Mouse (Mus musculus) heart, postnatal 36 days (tissue): ENCODE results near the gene Klb. TPM values are rescaled to one million over a fixed set of nuclear protein-coding genes. Genes with fewer than 3 reads are reported as not detected.

Experiments
- total RNA-seq, 2 experiments: library from RNA; stranded (reverse); gene quantifications; 2 replicates each; pipeline ENCODE4 v1.2.3; 2021

Klb gene
- total RNA-seq, 2 experiments from 2014 or later, result 0.14 to 0.36 TPM

Other genes with a start within 250 kb of the Klb start
- gene Klhl5, start 240.8 kb upstream of the Klb start, total RNA-seq, result 10 to 100 TPM; 14.3 to 15.1 TPM
- 1 to 10 TPM; 1.6 to 1.7 TPM for gene Wdr19, start 148.6 kb upstream of the Klb start, total RNA-seq
- 10 to 100 TPM; 31.1 to 42.5 TPM for gene Rfc1, start 12.6 kb upstream of the Klb start, total RNA-seq
- 100 to 1,000 TPM; 645 to 671 TPM for gene Rpl9, start 43.1 kb downstream of the Klb start, total RNA-seq
- 10 to 100 TPM; 54.8 to 55.8 TPM for gene Lias, start 43.2 kb downstream of the Klb start, total RNA-seq
- gene Ugdh, start 87.6 kb downstream of the Klb start, total RNA-seq, result 10 to 100 TPM; 15.0 to 15.2 TPM
- 1 to 10 TPM in 1 of 2 experiments, not detected in 1; 2.1 TPM for gene Gm43552, start 144.5 kb downstream of the Klb start, total RNA-seq
- 10 to 100 TPM; 88.8 to 95.0 TPM for gene Smim14, start 188.9 kb downstream of the Klb start, total RNA-seq
- gene Ube2k, start 188.9 kb downstream of the Klb start, total RNA-seq, result 10 to 100 TPM; 59.4 to 67.6 TPM